Mouse (Mus musculus): ENCODE measurements at regions not wholly inside any gene's neighbourhood (a gene's known extent, or its start where the extent isn't known, plus 50 kb on each side); places are given as distances from the start of the nearest gene placed in this dataset.

DNA sequence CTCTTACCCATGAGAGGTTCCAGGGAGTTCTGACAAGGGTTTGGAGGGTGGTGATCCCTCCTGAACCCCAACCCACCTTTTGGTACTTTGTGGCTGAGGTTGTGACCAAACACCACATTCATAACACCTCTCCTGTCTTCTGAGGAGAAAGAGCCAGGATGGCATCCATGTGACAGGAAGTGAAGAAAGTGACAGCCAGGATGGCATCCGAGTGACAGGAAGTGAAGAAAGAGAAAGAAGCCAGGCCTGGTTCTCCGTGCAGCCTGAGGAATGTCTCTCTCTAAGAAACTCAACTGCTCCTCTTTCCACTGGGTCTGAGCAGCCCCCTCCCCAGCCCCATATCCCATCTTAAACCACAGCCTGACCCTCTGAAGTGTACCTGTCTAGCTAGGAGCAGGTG, 138.9 kb upstream of the Tle3 start:
- Histone ChIP-seq H3K4me3 (no peak overlapping the region), H3K36me3 (no peaks in the 10 kb centered on the region), H3K9me3 (replicated peaks) (no peaks in the 10 kb centered on the region), H3K27ac (no peak overlapping the region), H3K4me2 (no peak overlapping the region), H3K27me3 (peaks cover 67% of the 10 kb centered on the region), H3K4me1 (replicated peaks) (peaks cover 4% of the 10 kb centered on the region), H3K9ac (no peak overlapping the region)
- no peak for ATAC-seq (replicated peaks; ENCODE audit: insufficient number of reproducible peaks, insufficient read depth, low FRiP score, low read depth)
- WGBS = 39% methylated on average over 2 of the region's 2 CpGs

- no peaks in the 10 kb centered on the region for H3K36me3 ChIP-seq
- H3K4me3 ChIP-seq = no peak overlapping the region
- no peak overlapping the region for H3K9ac ChIP-seq
- no peak overlapping the region for H3K4me2 ChIP-seq
- 54% methylated on average over 17 of the region's 17 CpGs for WGBS
- ATAC-seq (replicated peaks; ENCODE audit: insufficient number of reproducible peaks, insufficient read depth, low FRiP score, low read depth) = no peak
- H3K4me1 ChIP-seq (replicated peaks) = peaks cover 4% of the 10 kb centered on the region; the same call in 1 of the 2 replicates
- H3K27ac ChIP-seq = no peak overlapping the region
- peaks cover 74% of the 10 kb centered on the region for H3K27me3 ChIP-seq
- H3K9me3 ChIP-seq (replicated peaks) = no peaks in the 10 kb centered on the region
Observed at GRCm38 (mm10) chr9:61235653-61236610, 136.2 kb upstream of the Tle3 start.

- Histone ChIP-seq H3K4me3 (no peak overlapping the region), H3K4me1 (replicated peaks) (peaks cover 4% of the 10 kb centered on the region; the same call in 1 of the 2 replicates), H3K27ac (no peak overlapping the region), H3K9me3 (replicated peaks) (no peaks in the 10 kb centered on the region), H3K9ac (no peak overlapping the region), H3K4me2 (no peak overlapping the region), H3K27me3 (peaks cover 56% of the 10 kb centered on the region), H3K36me3 (no peaks in the 10 kb centered on the region)
- no peak for ATAC-seq (replicated peaks; ENCODE audit: insufficient number of reproducible peaks, insufficient read depth, low FRiP score, low read depth)
- WGBS = 61% methylated on average over 4 of the region's 4 CpGs
Observed at GRCm38 (mm10) chr9:61238687-61239250, 133.4 kb upstream of the Tle3 start.

DNA sequence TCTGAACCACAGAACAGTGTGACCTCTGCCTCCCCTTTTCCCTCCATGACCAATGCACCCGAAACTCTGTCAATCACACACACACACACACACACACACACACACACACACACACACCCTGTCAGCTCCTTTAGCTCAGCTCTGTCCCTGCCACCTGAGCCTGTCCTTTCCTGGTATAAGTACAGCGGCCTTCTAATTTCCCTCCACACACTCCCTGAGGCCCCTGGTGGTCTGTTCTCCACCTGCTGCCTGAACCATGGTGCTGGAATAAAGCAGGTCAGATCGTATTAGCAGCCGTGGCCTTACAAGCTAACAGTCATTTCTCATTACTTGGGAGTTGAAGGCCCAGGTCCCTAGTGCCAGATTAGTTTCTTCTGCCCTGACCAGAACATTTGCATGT, 132.8 kb upstream of the Tle3 start:
- H3K9ac ChIP-seq = no peak overlapping the region
- H3K36me3 ChIP-seq = no peaks in the 10 kb centered on the region
- no peaks in the 10 kb centered on the region for H3K9me3 ChIP-seq (replicated peaks)
- no peak overlapping the region for H3K27ac ChIP-seq
- WGBS = 78% methylated on average over 4 of the region's 4 CpGs
- no peak overlapping the region for H3K4me3 ChIP-seq
- H3K4me1 ChIP-seq (replicated peaks) = peaks cover 4% of the 10 kb centered on the region; the same call in 1 of the 2 replicates
- no peak for ATAC-seq (replicated peaks; ENCODE audit: insufficient number of reproducible peaks, insufficient read depth, low FRiP score, low read depth)
- H3K27me3 ChIP-seq = peaks cover 51% of the 10 kb centered on the region
- no peak overlapping the region for H3K4me2 ChIP-seq

- no peaks in the 10 kb centered on the region for H3K9me3 ChIP-seq (replicated peaks)
- ATAC-seq (replicated peaks; ENCODE audit: insufficient number of reproducible peaks, insufficient read depth, low FRiP score, low read depth) = no peak
- H3K9ac ChIP-seq = no peak overlapping the region
- H3K4me2 ChIP-seq = no peak overlapping the region
- no peaks in the 10 kb centered on the region for H3K4me1 ChIP-seq (replicated peaks)
- no peak overlapping the region for H3K4me3 ChIP-seq
- 63% methylated on average over 8 of the region's 8 CpGs for WGBS
- H3K27me3 ChIP-seq = peaks cover 45% of the 10 kb centered on the region
- H3K36me3 ChIP-seq = no peaks in the 10 kb centered on the region
- no peak overlapping the region for H3K27ac ChIP-seq
Observed at GRCm38 (mm10) chr9:61241442-61241841, 130.7 kb upstream of the Tle3 start.

- no peaks in the 10 kb centered on the region for H3K36me3 ChIP-seq
- no peaks in the 10 kb centered on the region for H3K4me1 ChIP-seq (replicated peaks)
- no peak overlapping the region for H3K9ac ChIP-seq
- no peak for ATAC-seq (replicated peaks; ENCODE audit: insufficient number of reproducible peaks, insufficient read depth, low FRiP score, low read depth)
- H3K4me3 ChIP-seq = no peak overlapping the region
- WGBS = 67% methylated on average over 9 of the region's 9 CpGs
- peaks cover 39% of the 10 kb centered on the region for H3K27me3 ChIP-seq
- H3K27ac ChIP-seq = no peak overlapping the region
- no peaks in the 10 kb centered on the region for H3K9me3 ChIP-seq (replicated peaks)
- H3K4me2 ChIP-seq = no peak overlapping the region
Observed at GRCm38 (mm10) chr9:61242167-61242860, 129.9 kb upstream of the Tle3 start.

GRCm38 (mm10) chr9:61243289-61243688, 128.9 kb upstream of the Tle3 start:
- no peak overlapping the region for H3K4me3 ChIP-seq
- peaks cover 31% of the 10 kb centered on the region for H3K27me3 ChIP-seq
- H3K9me3 ChIP-seq (replicated peaks) = no peaks in the 10 kb centered on the region
- no peak overlapping the region for H3K9ac ChIP-seq
- no peak overlapping the region for H3K4me2 ChIP-seq
- H3K4me1 ChIP-seq (replicated peaks) = no peaks in the 10 kb centered on the region
- no peak overlapping the region for H3K27ac ChIP-seq
- WGBS = 81% methylated on average over 6 of the region's 6 CpGs
- no peak for ATAC-seq (replicated peaks; ENCODE audit: insufficient number of reproducible peaks, insufficient read depth, low FRiP score, low read depth)
- no peaks in the 10 kb centered on the region for H3K36me3 ChIP-seq

DNA sequence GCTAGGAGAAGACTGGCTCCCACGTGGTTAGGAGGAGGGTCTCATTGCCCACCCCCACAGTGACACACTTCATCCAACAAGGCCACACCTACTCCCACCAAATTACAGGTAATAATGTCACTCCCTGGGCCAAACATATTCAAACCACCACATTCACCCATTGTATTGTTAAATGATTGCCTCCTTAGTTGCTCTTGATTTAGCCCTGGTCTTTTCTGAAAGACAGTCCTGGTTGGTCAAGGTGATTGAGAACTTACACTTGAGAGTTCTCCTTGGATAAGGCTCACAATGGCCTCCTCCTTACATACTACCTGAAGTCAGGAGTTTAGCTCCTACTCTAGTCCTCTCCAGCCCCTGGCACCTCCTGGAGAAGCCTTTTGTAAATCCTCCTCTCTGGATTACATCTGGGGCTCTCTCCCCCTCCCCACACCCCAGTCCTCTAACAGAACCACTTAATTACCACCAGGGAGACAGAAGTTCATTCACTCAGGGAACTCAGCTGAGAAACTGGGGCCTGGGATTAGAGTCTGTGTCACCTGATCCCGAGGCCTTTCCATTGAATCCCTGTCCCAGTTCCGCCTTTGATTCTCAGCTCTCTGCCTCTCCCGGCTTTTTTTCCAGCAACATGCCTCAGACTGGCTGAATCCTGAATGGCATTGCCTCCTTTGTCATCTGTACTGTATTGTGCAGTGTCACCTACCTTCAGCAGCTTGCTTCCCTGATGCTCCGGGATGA, 122.3 kb upstream of the Tle3 start:
- Histone ChIP-seq H3K4me1 (replicated peaks) (no peaks in the 10 kb centered on the region), H3K9me3 (replicated peaks) (no peaks in the 10 kb centered on the region), H3K4me3 (no peak overlapping the region), H3K27ac (no peak overlapping the region), H3K9ac (no peak overlapping the region), H3K4me2 (no peak overlapping the region), H3K36me3 (no peaks in the 10 kb centered on the region), H3K27me3 (peaks cover 18% of the 10 kb centered on the region)
- WGBS = 60% methylated on average over 5 of the region's 5 CpGs
- ATAC-seq (replicated peaks; ENCODE audit: insufficient number of reproducible peaks, insufficient read depth, low FRiP score, low read depth) = no peak

- ATAC-seq (replicated peaks; ENCODE audit: insufficient number of reproducible peaks, insufficient read depth, low FRiP score, low read depth) = no peak
Observed at GRCm38 (mm10) chr9:61251606-61252005, 120.6 kb upstream of the Tle3 start.

DNA sequence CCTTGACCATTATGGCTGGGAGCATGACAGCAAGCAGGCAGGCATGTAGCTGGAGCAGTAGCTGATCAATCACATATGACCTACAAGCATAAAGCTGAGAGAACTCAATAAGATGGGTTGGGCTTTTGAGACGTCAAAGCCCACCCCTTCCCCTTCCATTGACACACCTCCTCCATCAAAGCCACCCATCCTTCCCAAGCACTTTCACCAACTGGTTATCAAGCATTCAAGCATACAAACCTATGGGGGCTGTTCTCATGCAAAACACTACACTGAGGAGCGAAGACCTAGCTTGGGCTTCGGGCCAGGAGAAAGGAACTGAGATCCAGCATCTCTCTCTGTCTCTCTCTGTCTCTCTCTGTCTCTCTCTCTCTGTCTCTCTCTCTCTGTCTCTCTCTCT, 118.4 kb upstream of the Tle3 start:
- Histone ChIP-seq H3K27ac (no peak overlapping the region), H3K4me1 (replicated peaks) (no peaks in the 10 kb centered on the region), H3K9me3 (replicated peaks) (no peaks in the 10 kb centered on the region), H3K27me3 (peaks cover 34% of the 10 kb centered on the region), H3K4me2 (no peak overlapping the region), H3K36me3 (no peaks in the 10 kb centered on the region), H3K9ac (no peak overlapping the region), H3K4me3 (no peak overlapping the region)
- no peak for ATAC-seq (replicated peaks; ENCODE audit: insufficient number of reproducible peaks, insufficient read depth, low FRiP score, low read depth)
- 74% methylated on average over 3 of the region's 3 CpGs for WGBS

More at GRCm38 (mm10) chr9:61251606-61252005, 120.6 kb upstream of the Tle3 start:
- H3K9ac ChIP-seq = no peak overlapping the region
- H3K36me3 ChIP-seq = no peaks in the 10 kb centered on the region
- no peak overlapping the region for H3K27ac ChIP-seq
- H3K27me3 ChIP-seq = peaks cover 29% of the 10 kb centered on the region
- no peak overlapping the region for H3K4me3 ChIP-seq
- no peaks in the 10 kb centered on the region for H3K4me1 ChIP-seq (replicated peaks)
- H3K9me3 ChIP-seq (replicated peaks) = no peaks in the 10 kb centered on the region
- H3K4me2 ChIP-seq = no peak overlapping the region
- WGBS = 48% methylated on average over 6 of the region's 6 CpGs

GRCm38 (mm10) chr9:61257488-61257887, 114.7 kb upstream of the Tle3 start:
- no peaks in the 10 kb centered on the region for H3K9me3 ChIP-seq (replicated peaks)
- WGBS = 51% methylated on average over 4 of the region's 4 CpGs
- H3K36me3 ChIP-seq = no peaks in the 10 kb centered on the region
- H3K9ac ChIP-seq = no peak overlapping the region
- H3K27me3 ChIP-seq = peaks cover 57% of the 10 kb centered on the region
- ATAC-seq (replicated peaks; ENCODE audit: insufficient number of reproducible peaks, insufficient read depth, low FRiP score, low read depth) = no peak
- no peak overlapping the region for H3K4me3 ChIP-seq
- no peak overlapping the region for H3K27ac ChIP-seq
- H3K4me2 ChIP-seq = no peak overlapping the region
- H3K4me1 ChIP-seq (replicated peaks) = peaks cover 8% of the 10 kb centered on the region

All from heart, embryonic 15.5 days (tissue).